Comparison of ENCODE assay signal across 20 mouse cellular contexts in the genomic region with DNA sequence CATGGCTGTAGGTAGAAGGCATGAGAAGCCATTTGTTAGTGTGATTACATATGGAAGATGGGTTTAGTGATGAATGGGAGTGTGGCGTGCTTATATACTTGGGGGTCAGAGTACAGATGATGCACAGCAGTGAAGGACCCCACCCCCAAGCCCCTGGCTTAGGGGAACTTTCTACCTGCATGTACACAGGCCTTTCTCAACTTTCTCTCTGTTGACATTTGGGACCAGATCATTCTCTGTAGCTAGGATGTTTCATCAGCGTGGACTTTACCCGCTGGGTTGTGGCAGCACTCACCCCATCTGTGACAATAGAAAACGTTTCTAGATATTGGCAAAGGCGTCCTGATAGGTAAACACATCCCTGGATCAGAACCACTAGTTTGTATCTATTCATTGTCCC. TPM values are rescaled to one million over a fixed set of nuclear protein-coding genes. Genes with fewer than 3 reads are reported as not detected.
DNase-seq lines count a peak whose midpoint lies in the region; ATAC-seq and TF ChIP-seq lines count a peak whose summit lies in the region.
"Not testable (repeated sequence)": the region's sequence is repeated elsewhere in the genome, so short reads cannot be mapped to it uniquely, and the experiment has no call there.
"Had no signal": no experiment of that assay in that cellular context is flagged by ENCODE, and none has a peak within 500 bp of the region (broad histone marks: within the 10 kb centered on the region; RNA-seq: fewer than 3 reads in every experiment).

No protein-coding gene starts in this region.

- not testable (repeated sequence) for TF ChIP-seq EP300 in liver, embryonic 14.5 days (IDR thresholded peaks at IDR 0.05; ENCODE audit: low read depth)
- 0 out of 2 replicates have a peak, but pooled peaks have one; percentile 29 for TF ChIP-seq EP300 in liver, postnatal 0 days (IDR thresholded peaks at IDR 0.05; ENCODE audit: low read depth)

- H3K4me2 ChIP-seq in liver, embryonic 12.5 days = peak overlapping the region; percentile 92
- peak overlapping the region; percentile 80 for H3K4me2 ChIP-seq in liver, embryonic 13.5 days
- peak overlapping the region; percentile 95 for H3K4me2 ChIP-seq in liver, embryonic 14.5 days (ENCODE audit: low read depth)
- H3K4me2 ChIP-seq in liver, embryonic 15.5 days = peak overlapping the region; percentile 89
- H3K4me2 ChIP-seq in liver, embryonic 16.5 days (ENCODE audit: low read depth, low read length) = peak overlapping the region; percentile 89
- peak overlapping the region; percentile 98 for H3K4me2 ChIP-seq in liver, postnatal 0 days (ENCODE audit: low read depth, low read length)
- H3K4me2 ChIP-seq in midbrain, embryonic 11.5 days = not testable (repeated sequence)

- not testable (repeated sequence) for H3K27me3 ChIP-seq in liver, adult 2 months (ENCODE audit: control insufficient read depth, insufficient read depth, low read length); liver, embryonic 12.5 days (replicated peaks); liver, embryonic 13.5 days; liver, embryonic 14.5 days (ENCODE audit: control insufficient read depth, insufficient read depth, low read length); liver, embryonic 15.5 days; liver, embryonic 16.5 days (ENCODE audit: control insufficient read depth, insufficient read depth, low read depth, low read length); liver, postnatal 0 days (ENCODE audit: insufficient read depth, low read length); midbrain, embryonic 11.5 days (ENCODE audit: control insufficient read depth, insufficient read depth, low read length)

- DNase-seq in liver, adult 2 months (ENCODE audit: extremely low read depth, low read depth, low spot score) = peak; percentile 90
- not testable (repeated sequence) for DNase-seq in liver, embryonic 13.5 days; liver, embryonic 14.5 days (ENCODE audit: low read depth in 3 of 3, low spot score in 3 of 3)
- DNase-seq in liver, postnatal 0 days = peak; percentile 41
- peak; percentile 26 for DNase-seq in midbrain, embryonic 11.5 days (ENCODE audit: low spot score, missing footprints)

- H3K79me2 ChIP-seq in liver, adult 2 months (ENCODE audit: control insufficient read depth, insufficient read depth, low read length) = not testable (repeated sequence)

- WGBS in liver, adult 2 months = 24% methylated on average over 5 of the region's 5 CpGs
- WGBS in liver, embryonic 12.5 days (ENCODE audit: insufficient replicate concordance) = 68% methylated on average over 5 of the region's 5 CpGs
- WGBS in liver, embryonic 13.5 days (ENCODE audit: insufficient replicate concordance) = 69% methylated on average over 5 of the region's 5 CpGs
- WGBS in liver, embryonic 14.5 days (ENCODE audit: insufficient replicate concordance) = 69% methylated on average over 5 of the region's 5 CpGs
- 66% methylated on average over 5 of the region's 5 CpGs for WGBS in liver, embryonic 15.5 days (ENCODE audit: insufficient replicate concordance)
- 73% methylated on average over 5 of the region's 5 CpGs for WGBS in liver, embryonic 16.5 days (ENCODE audit: insufficient replicate concordance)
- 68% methylated on average over 5 of the region's 5 CpGs for WGBS in liver, postnatal 0 days (ENCODE audit: insufficient replicate concordance)
- 79% methylated on average over 5 of the region's 5 CpGs for WGBS in midbrain, embryonic 11.5 days

- H3K4me1 ChIP-seq in liver, adult 2 months (ENCODE audit: control insufficient read depth, insufficient read depth, low read length) = peaks cover 14% of the 10 kb centered on the region
- peaks cover 75% of the 10 kb centered on the region for H3K4me1 ChIP-seq in liver, embryonic 12.5 days
- peaks cover 70% of the 10 kb centered on the region for H3K4me1 ChIP-seq in liver, embryonic 13.5 days (replicated peaks)
- H3K4me1 ChIP-seq in liver, embryonic 14.5 days (replicated peaks; ENCODE audit: control insufficient read depth in 2 of 2, insufficient read depth in 2 of 2, low read length in 1 of 2) = peaks cover 19 to 28% of the 10 kb centered on the region in 2 experiments
- H3K4me1 ChIP-seq in liver, embryonic 15.5 days (replicated peaks) = peaks cover 63% of the 10 kb centered on the region
- H3K4me1 ChIP-seq in liver, embryonic 16.5 days (ENCODE audit: control insufficient read depth, low read depth, low read length) = peaks cover 15% of the 10 kb centered on the region
- peaks cover 20% of the 10 kb centered on the region for H3K4me1 ChIP-seq in liver, postnatal 0 days (ENCODE audit: insufficient read depth)
- H3K4me1 ChIP-seq in midbrain, embryonic 11.5 days (ENCODE audit: control insufficient read depth, insufficient read depth, low read length) = not testable (repeated sequence)

- peaks cover 23% of the 10 kb centered on the region for H3K36me3 ChIP-seq in liver, adult 2 months (ENCODE audit: control insufficient read depth, insufficient read depth, low read length)
- H3K36me3 ChIP-seq in liver, embryonic 12.5 days = peaks cover 52% of the 10 kb centered on the region
- peaks cover 47% of the 10 kb centered on the region for H3K36me3 ChIP-seq in liver, embryonic 13.5 days
- H3K36me3 ChIP-seq in liver, embryonic 14.5 days (replicated peaks; ENCODE audit: control insufficient read depth, insufficient read depth, low read depth) = peaks cover 46% of the 10 kb centered on the region
- H3K36me3 ChIP-seq in liver, embryonic 15.5 days (replicated peaks) = peaks cover 54% of the 10 kb centered on the region
- H3K36me3 ChIP-seq in liver, embryonic 16.5 days (ENCODE audit: control insufficient read depth, insufficient read depth) = peaks cover 36% of the 10 kb centered on the region
- H3K36me3 ChIP-seq in liver, postnatal 0 days (replicated peaks; ENCODE audit: insufficient read depth, low read length) = peaks cover 36% of the 10 kb centered on the region
- H3K36me3 ChIP-seq in midbrain, embryonic 11.5 days (ENCODE audit: control insufficient read depth, insufficient read depth, low read length) = not testable (repeated sequence)

- H3K27ac ChIP-seq in liver, adult 2 months (replicated peaks; ENCODE audit: insufficient read depth, low read depth, low read length) = peak overlapping the region; percentile 90
- H3K27ac ChIP-seq in liver, embryonic 12.5 days = peak overlapping the region; percentile 55; the same call in 1 of the 2 replicates
- H3K27ac ChIP-seq in liver, embryonic 13.5 days = peak overlapping the region; percentile 65; the same call in 1 of the 2 replicates
- not testable (repeated sequence) for H3K27ac ChIP-seq in liver, embryonic 14.5 days; midbrain, embryonic 11.5 days (ENCODE audit: low read depth, low read length)
- peak overlapping the region; percentile 99 for H3K27ac ChIP-seq in liver, embryonic 15.5 days (replicated peaks)
- peak overlapping the region; percentile 52 for H3K27ac ChIP-seq in liver, embryonic 16.5 days (ENCODE audit: low read length)
- H3K27ac ChIP-seq in liver, postnatal 0 days (ENCODE audit: low read depth) = peak overlapping the region; percentile 98

- H3K9ac ChIP-seq in liver, adult 2 months (ENCODE audit: low read depth, low read length); liver, embryonic 12.5 days; liver, embryonic 14.5 days (replicated peaks); liver, embryonic 16.5 days (ENCODE audit: low read depth, low read length); liver, postnatal 0 days (replicated peaks); midbrain, embryonic 11.5 days (ENCODE audit: low read length): not testable (repeated sequence)
- peak overlapping the region; percentile 53 for H3K9ac ChIP-seq in liver, embryonic 13.5 days
- peak overlapping the region; percentile 37; the same call in 1 of the 2 replicates for H3K9ac ChIP-seq in liver, embryonic 15.5 days

- H3K9me3 ChIP-seq in liver, embryonic 12.5 days (replicated peaks); liver, embryonic 13.5 days (replicated peaks); liver, embryonic 14.5 days (ENCODE audit: control insufficient read depth, low read length); liver, embryonic 15.5 days (replicated peaks); liver, embryonic 16.5 days (replicated peaks; ENCODE audit: control insufficient read depth, low read length); liver, postnatal 0 days (ENCODE audit: low read length); midbrain, embryonic 11.5 days (ENCODE audit: control insufficient read depth, low read length): not testable (repeated sequence)

- ATAC-seq in liver, embryonic 12.5 days; liver, embryonic 13.5 days (ENCODE audit: low read depth); liver, embryonic 14.5 days (ENCODE audit: insufficient read depth); liver, embryonic 15.5 days (ENCODE audit: insufficient read depth); liver, embryonic 16.5 days (ENCODE audit: low read depth); midbrain, embryonic 11.5 days (ENCODE audit: low FRiP score): not testable (repeated sequence)
- ATAC-seq in liver, postnatal 0 days = peak; percentile 49

- not testable (repeated sequence) for H3K4me3 ChIP-seq in liver, adult 2 months (ENCODE audit: insufficient read depth, low read depth, low read length); midbrain, embryonic 11.5 days (ENCODE audit: low read depth, low read length)
- H3K4me3 ChIP-seq in liver, embryonic 12.5 days = peak overlapping the region; percentile 76
- H3K4me3 ChIP-seq in liver, embryonic 13.5 days (replicated peaks) = peak overlapping the region; percentile 83
- peak overlapping the region in 1 of 2 experiments; percentile 84; a peak in 2 of 4 replicates for H3K4me3 ChIP-seq in liver, embryonic 14.5 days (ENCODE audit: insufficient read depth in 1 of 2, low read depth in 2 of 2, low read length in 2 of 2)
- peak overlapping the region; percentile 78 for H3K4me3 ChIP-seq in liver, embryonic 15.5 days (replicated peaks)
- H3K4me3 ChIP-seq in liver, embryonic 16.5 days (ENCODE audit: low read depth, low read length) = peak overlapping the region; percentile 71
- H3K4me3 ChIP-seq in liver, postnatal 0 days (ENCODE audit: low read depth, low read length) = peak overlapping the region; percentile 92; the same call in 1 of the 2 replicates

- TF ChIP-seq CTCF in liver, adult 2 months (IDR thresholded peaks at IDR 0.05; ENCODE audit: low read depth, low read length); liver, embryonic 14.5 days (IDR thresholded peaks at IDR 0.05; ENCODE audit: low read depth); liver, postnatal 0 days (IDR thresholded peaks at IDR 0.05; ENCODE audit: low read depth): not testable (repeated sequence)

- not testable (repeated sequence) for TF ChIP-seq POLR2A in liver, adult 2 months (IDR thresholded peaks at IDR 0.05; ENCODE audit: extremely low read depth, insufficient read depth, low read length)

RNA-seq across cellular contexts. Expression of a gene that starts 2.6 kb away (rescaled TPM):
- 42.4 and 44.3 TPM in 2 replicates for total RNA-seq in liver, adult 2 months (2014; rRNA removed)
- 99.8 and 106 TPM in 2 replicates for polyA plus RNA-seq in liver, adult 2 months (2012; rRNA removed)
- polyA plus RNA-seq in liver, embryonic 12.5 days (2016; fragmentation: Nextera tagmentation; extraction: Ambion mirVana) = 293 and 321 TPM in 2 replicates
- polyA plus RNA-seq in liver, embryonic 13.5 days (2015; fragmentation: Nextera tagmentation; extraction: Ambion mirVana) = 404 and 444 TPM in 2 replicates
- 243 and 304 TPM in 2 replicates for polyA plus RNA-seq in liver, embryonic 14.5 days (2012; rRNA removed)
- 469 and 479 TPM in 2 replicates for polyA plus RNA-seq in liver, embryonic 14.5 days (2014; fragmentation: Nextera tagmentation; extraction: Ambion mirVana)
- polyA plus RNA-seq in liver, embryonic 15.5 days (2015; fragmentation: Nextera tagmentation; extraction: Ambion mirVana) = 533 and 556 TPM in 2 replicates
- polyA plus RNA-seq in liver, embryonic 16.5 days (2015; fragmentation: Nextera tagmentation; extraction: Ambion mirVana) = 486 and 542 TPM in 2 replicates
- polyA plus RNA-seq in liver, postnatal 0 days (2015; fragmentation: Nextera tagmentation; extraction: Ambion mirVana) = 276 and 305 TPM in 2 replicates
- 39.4 and 39.5 TPM in 2 replicates for polyA plus RNA-seq in midbrain, embryonic 11.5 days (2014; fragmentation: Nextera tagmentation; extraction: Ambion mirVana)

RNA-seq across cellular contexts. Expression of a gene that starts 21.2 kb away (rescaled TPM):
- total RNA-seq in liver, adult 2 months (2014; rRNA removed) = 0.18 TPM in 1 of 2 replicates, not detected in the other
- not detected in 2 replicates for polyA plus RNA-seq in liver, adult 2 months (2012; rRNA removed)
- polyA plus RNA-seq in liver, embryonic 12.5 days (2016; fragmentation: Nextera tagmentation; extraction: Ambion mirVana) = 0.29 and 0.43 TPM in 2 replicates
- 0.23 and 0.24 TPM in 2 replicates for polyA plus RNA-seq in liver, embryonic 13.5 days (2015; fragmentation: Nextera tagmentation; extraction: Ambion mirVana)
- 0.09 and 0.38 TPM in 2 replicates for polyA plus RNA-seq in liver, embryonic 14.5 days (2012; rRNA removed)
- polyA plus RNA-seq in liver, embryonic 14.5 days (2014; fragmentation: Nextera tagmentation; extraction: Ambion mirVana) = 0.23 and 0.25 TPM in 2 replicates
- 0.40 and 0.56 TPM in 2 replicates for polyA plus RNA-seq in liver, embryonic 15.5 days (2015; fragmentation: Nextera tagmentation; extraction: Ambion mirVana)
- polyA plus RNA-seq in liver, embryonic 16.5 days (2015; fragmentation: Nextera tagmentation; extraction: Ambion mirVana) = 0.47 and 0.50 TPM in 2 replicates
- 0.15 and 0.98 TPM in 2 replicates for polyA plus RNA-seq in liver, postnatal 0 days (2015; fragmentation: Nextera tagmentation; extraction: Ambion mirVana)
- polyA plus RNA-seq in midbrain, embryonic 11.5 days (2014; fragmentation: Nextera tagmentation; extraction: Ambion mirVana) = 0.15 TPM in 1 of 2 replicates, not detected in the other
- total RNA-seq: adrenal gland, adult 2 months; adrenal gland, adult 8-10 months; adrenal gland, postnatal 14 days; adrenal gland, postnatal 25 days; adrenal gland, postnatal 36 days; G1E; MEL had no signal
- polyA plus RNA-seq: activated CD4-positive, CD25-positive, alpha-beta regulatory T cell, adult 4 months; adrenal gland, adult 2 months; brain, embryonic 14.5 days; CD4-positive, CD25-positive, alpha-beta regulatory T cell, adult 4 months; G1E; Patski had no signal

RNA-seq across cellular contexts. Expression of a gene that starts 25.6 kb away (rescaled TPM):
- 36.1 and 36.4 TPM in 2 replicates for total RNA-seq in liver, adult 2 months (2014; rRNA removed)
- 45.8 and 52.2 TPM in 2 replicates for polyA plus RNA-seq in liver, adult 2 months (2012; rRNA removed)
- polyA plus RNA-seq in liver, embryonic 12.5 days (2016; fragmentation: Nextera tagmentation; extraction: Ambion mirVana) = 50.9 and 54.3 TPM in 2 replicates
- polyA plus RNA-seq in liver, embryonic 13.5 days (2015; fragmentation: Nextera tagmentation; extraction: Ambion mirVana) = 46.8 and 51.5 TPM in 2 replicates
- polyA plus RNA-seq in liver, embryonic 14.5 days (2012; rRNA removed) = 39.8 and 46.6 TPM in 2 replicates
- polyA plus RNA-seq in liver, embryonic 14.5 days (2014; fragmentation: Nextera tagmentation; extraction: Ambion mirVana) = 40.6 and 41.5 TPM in 2 replicates
- 33.3 and 37.0 TPM in 2 replicates for polyA plus RNA-seq in liver, embryonic 15.5 days (2015; fragmentation: Nextera tagmentation; extraction: Ambion mirVana)
- polyA plus RNA-seq in liver, embryonic 16.5 days (2015; fragmentation: Nextera tagmentation; extraction: Ambion mirVana) = 27.3 and 29.8 TPM in 2 replicates
- polyA plus RNA-seq in liver, postnatal 0 days (2015; fragmentation: Nextera tagmentation; extraction: Ambion mirVana) = 59.8 and 63.9 TPM in 2 replicates
- 38.1 and 43.1 TPM in 2 replicates for polyA plus RNA-seq in midbrain, embryonic 11.5 days (2014; fragmentation: Nextera tagmentation; extraction: Ambion mirVana)

RNA-seq across cellular contexts. Expression of a gene that starts 26.0 kb away (rescaled TPM):
- 298 and 437 TPM in 2 replicates for total RNA-seq in liver, adult 2 months (2014; rRNA removed)
- polyA plus RNA-seq in liver, adult 2 months (2012; rRNA removed) = 979 and 1,033 TPM in 2 replicates
- polyA plus RNA-seq in liver, embryonic 12.5 days (2016; fragmentation: Nextera tagmentation; extraction: Ambion mirVana) = 30.8 and 32.3 TPM in 2 replicates
- polyA plus RNA-seq in liver, embryonic 13.5 days (2015; fragmentation: Nextera tagmentation; extraction: Ambion mirVana) = 34.0 and 39.6 TPM in 2 replicates
- polyA plus RNA-seq in liver, embryonic 14.5 days (2012; rRNA removed) = 32.4 and 35.4 TPM in 2 replicates
- 45.4 and 61.5 TPM in 2 replicates for polyA plus RNA-seq in liver, embryonic 14.5 days (2014; fragmentation: Nextera tagmentation; extraction: Ambion mirVana)
- 84.2 and 102 TPM in 2 replicates for polyA plus RNA-seq in liver, embryonic 15.5 days (2015; fragmentation: Nextera tagmentation; extraction: Ambion mirVana)
- polyA plus RNA-seq in liver, embryonic 16.5 days (2015; fragmentation: Nextera tagmentation; extraction: Ambion mirVana) = 119 and 133 TPM in 2 replicates
- 344 and 356 TPM in 2 replicates for polyA plus RNA-seq in liver, postnatal 0 days (2015; fragmentation: Nextera tagmentation; extraction: Ambion mirVana)
- polyA plus RNA-seq in midbrain, embryonic 11.5 days (2014; fragmentation: Nextera tagmentation; extraction: Ambion mirVana) = 37.0 and 39.2 TPM in 2 replicates
- total RNA-seq: CH12.LX, G1E, MEL had no signal
- polyA plus RNA-seq: activated CD4-positive, CD25-positive, alpha-beta regulatory T cell, adult 4 months; CD4-positive, CD25-positive, alpha-beta regulatory T cell, adult 4 months; G1E had no signal

RNA-seq across cellular contexts. Expression of a gene that starts 37.4 kb away (rescaled TPM):
- 7.2 and 10.0 TPM in 2 replicates for total RNA-seq in liver, adult 2 months (2014; rRNA removed)
- 8.9 and 12.1 TPM in 2 replicates for polyA plus RNA-seq in liver, adult 2 months (2012; rRNA removed)
- polyA plus RNA-seq in liver, embryonic 12.5 days (2016; fragmentation: Nextera tagmentation; extraction: Ambion mirVana) = 153 and 162 TPM in 2 replicates
- 138 and 178 TPM in 2 replicates for polyA plus RNA-seq in liver, embryonic 13.5 days (2015; fragmentation: Nextera tagmentation; extraction: Ambion mirVana)
- polyA plus RNA-seq in liver, embryonic 14.5 days (2012; rRNA removed) = 144 and 151 TPM in 2 replicates
- polyA plus RNA-seq in liver, embryonic 14.5 days (2014; fragmentation: Nextera tagmentation; extraction: Ambion mirVana) = 174 and 198 TPM in 2 replicates
- 190 and 203 TPM in 2 replicates for polyA plus RNA-seq in liver, embryonic 15.5 days (2015; fragmentation: Nextera tagmentation; extraction: Ambion mirVana)
- polyA plus RNA-seq in liver, embryonic 16.5 days (2015; fragmentation: Nextera tagmentation; extraction: Ambion mirVana) = 185 and 205 TPM in 2 replicates
- polyA plus RNA-seq in liver, postnatal 0 days (2015; fragmentation: Nextera tagmentation; extraction: Ambion mirVana) = 67.8 and 74.2 TPM in 2 replicates
- polyA plus RNA-seq in midbrain, embryonic 11.5 days (2014; fragmentation: Nextera tagmentation; extraction: Ambion mirVana) = 16.3 and 18.6 TPM in 2 replicates
- polyA plus RNA-seq: G1E had no signal
